Comparison of ENCODE assay signal across 1 mouse cellular context in genomic region chr4:99006319-99006718, GRCm38 (mm10).
A peak's percentile ranks its signal among the peaks of the same experiment; 100 is the strongest.
TF ChIP-seq lines count a peak whose summit lies in the region.

No protein-coding gene starts in this region.

TF ChIP-seq in CH12.LX, 34 proteins besides CTCF, POLR2A, EP300 and RAD21 (continued from another document):
- TF ChIP-seq IRF4 (IDR thresholded peaks at IDR 0.05; ENCODE audit: low read depth, low read length) = 0 out of 2 replicates have a peak, but pooled peaks have one; percentile 22
- no peak for TF ChIP-seq MAZ (IDR thresholded peaks at IDR 0.05; ENCODE audit: low read depth, low read length)
- TF ChIP-seq CHD1 (IDR thresholded peaks at IDR 0.05; ENCODE audit: low read depth, low read length) = no peak
- TF ChIP-seq ELF1 (IDR thresholded peaks at IDR 0.05; ENCODE audit: low read depth, low read length) = no peak
- TF ChIP-seq E2F4 (IDR thresholded peaks at IDR 0.05; ENCODE audit: insufficient replicate concordance, low read depth, low read length) = no peak
- no peak for TF ChIP-seq MEF2A (IDR thresholded peaks at IDR 0.05; ENCODE audit: borderline replicate concordance, low read depth, low read length)
